Mouse (Mus musculus) heart, postnatal 0 days (tissue): ENCODE measurements around the gene Pdk4. TPM values are rescaled to one million over a fixed set of nuclear protein-coding genes. Genes with fewer than 3 reads are reported as not detected.

Experiments
- ATAC-seq: fragments of 200-750 bp; cut with Nextera tagmentation; 2 replicates; pipeline ENCODE4 v1.8.0; 2017; ENCODE audit warnings: low read depth, moderate number of reproducible peaks, moderate library complexity; ENCODE audit not compliant: insufficient read depth
- DNase-seq: peaks from one replicate; pipeline ENCODE4 v3.0.0-alpha.2; 2016; ENCODE audit warnings: low spot score
- H3K27ac ChIP-seq: fragments of 300-500 bp; sonication (generic); 2 replicates; pipeline ENCODE4 v1.5.1; 2014; ENCODE audit warnings: low read depth, mild to moderate bottlenecking
- H3K27me3 ChIP-seq: fragments of 300-500 bp; sonication (generic); 2 replicates; pipeline ENCODE4 v1.6.1; 2014; ENCODE audit warnings: low read length, mixed read lengths; ENCODE audit not compliant: control insufficient read depth, insufficient read depth
- H3K36me3 ChIP-seq: fragments of 300-500 bp; sonication (generic); replicated peaks from 2 replicates; pipeline ENCODE4 v1.6.1; 2014; ENCODE audit warnings: low read length, mixed read lengths; ENCODE audit not compliant: control insufficient read depth, insufficient read depth
- H3K4me1 ChIP-seq: fragments of 300-500 bp; sonication (generic); 2 replicates; pipeline ENCODE4 v1.6.1; 2014; ENCODE audit warnings: antibody characterized with exemption; ENCODE audit not compliant: control insufficient read depth, insufficient read depth
- H3K4me2 ChIP-seq: fragments of 300-500 bp; sonication (generic); 2 replicates; pipeline ENCODE4 v1.6.1; 2014; ENCODE audit warnings: low read depth, mild to moderate bottlenecking, low read length, moderate library complexity
- H3K4me3 ChIP-seq: fragments of 300-500 bp; sonication (generic); 2 replicates; pipeline ENCODE4 v1.5.1; 2014; ENCODE audit warnings: low read depth, low read length
- H3K9ac ChIP-seq: fragments of 300-500 bp; sonication (generic); replicated peaks from 2 replicates; pipeline ENCODE4 v1.6.1; 2014; ENCODE audit warnings: low read depth, low read length, mixed read lengths
- H3K9me3 ChIP-seq: fragments of 300-500 bp; sonication (generic); replicated peaks from 2 replicates; pipeline ENCODE4 v1.6.1; 2016; ENCODE audit warnings: low read length; ENCODE audit not compliant: control insufficient read depth
- CTCF ChIP-seq: IDR thresholded peaks from 2 replicates; pipeline ENCODE4 v1.5.1; 2016; ENCODE audit warnings: antibody characterized with exemption, control low read depth, low read depth
- EP300 ChIP-seq: IDR thresholded peaks from 2 replicates; pipeline ENCODE4 v1.6.1; 2016; ENCODE audit warnings: antibody characterized with exemption, low read depth
- WGBS: fragments of 180-500 bp; shearing (Covaris S2); extraction: QIAGEN DNeasy Blood & Tissue Kit; methylation state at CpG from one replicate; pipeline ENCODE4 v1.1.7; 2014; 5-methylcytosine and 5-hydroxymethylcytosine counted together
- polyA plus RNA-seq: library from polyadenylated mRNA; unstranded; fragments of >200 nt; fragmentation: Nextera tagmentation; extraction: Ambion mirVana; gene quantifications from 2 replicates; pipeline ENCODE4 v1.2.1, GENCODE M21; 2015
- total RNA-seq: library from RNA; depleted of rRNA; stranded (reverse); fragments of >200 nt; gene quantifications from 2 replicates; pipeline ENCODE4 v1.2.3, GENCODE M21; 2014; ENCODE audit warnings: low replicate concordance

Gene Pdk4
- total and polyA plus RNA-seq, 2 experiments from 2014 or later, result 71.1 to 75.5 TPM

GRCm38 (mm10) chr6:5496854-5497235, 736 bp upstream of the Pdk4 start:
- Histone ChIP-seq H3K27ac (peak overlapping the region; percentile 98), H3K36me3 (peaks cover 22% of the 10 kb centered on the region), H3K4me3 (peak overlapping the region; percentile 75), H3K4me2 (peak overlapping the region; percentile 64), H3K27me3 (no peaks in the 10 kb centered on the region), H3K9me3 (no peaks in the 10 kb centered on the region), H3K4me1 (peaks cover 5% of the 10 kb centered on the region), H3K9ac (peak overlapping the region; percentile 45)
- 46% methylated on average over 3 of the region's 3 CpGs for WGBS
- ATAC-seq (no peak), DNase-seq (no peak)
- no peak for TF ChIP-seq EP300
- TF ChIP-seq CTCF, result no peak

GRCm38 (mm10) chr6:5485028-5485427, 11.1 kb downstream of the Pdk4 start:
- Histone ChIP-seq H3K36me3 (peaks cover 69% of the 10 kb centered on the region), H3K4me3 (no peak overlapping the region), H3K27me3 (no peaks in the 10 kb centered on the region), H3K27ac (no peak overlapping the region), H3K9me3 (no peaks in the 10 kb centered on the region), H3K4me2 (no peak overlapping the region), H3K4me1 (no peaks in the 10 kb centered on the region), H3K9ac (no peak overlapping the region)
- 88% methylated on average over 7 of the region's 7 CpGs for WGBS
- TF ChIP-seq EP300 (no peak), CTCF (no peak)
- DNase-seq (no peak), ATAC-seq (no peak)

- WGBS, result 80% methylated on average over 3 of the region's 3 CpGs
- ATAC-seq (no peak; the same call in 1 of the 2 replicates), DNase-seq (no peak)
- no peak overlapping the region for H3K27ac ChIP-seq
- no peak for TF ChIP-seq CTCF
- no peak overlapping the region for H3K4me2 ChIP-seq
- no peak overlapping the region for H3K4me3 ChIP-seq
- H3K4me1 ChIP-seq, result no peaks in the 10 kb centered on the region
- H3K9ac ChIP-seq, result no peak overlapping the region
- H3K36me3 ChIP-seq, result peaks cover 52% of the 10 kb centered on the region
- no peaks in the 10 kb centered on the region for H3K9me3 ChIP-seq
- no peaks in the 10 kb centered on the region for H3K27me3 ChIP-seq
Measured at GRCm38 (mm10) chr6:5482270-5482783, 13.8 kb downstream of the Pdk4 start.

GRCm38 (mm10) chr6:5481066-5481465, 15.0 kb downstream of the Pdk4 start:
- WGBS, result 97% methylated on average over 2 of the region's 2 CpGs
- Histone ChIP-seq H3K4me2 (no peak overlapping the region), H3K4me3 (no peak overlapping the region), H3K27me3 (no peaks in the 10 kb centered on the region), H3K4me1 (no peaks in the 10 kb centered on the region), H3K36me3 (peaks cover 40% of the 10 kb centered on the region), H3K27ac (no peak overlapping the region), H3K9ac (no peak overlapping the region), H3K9me3 (no peaks in the 10 kb centered on the region)
- DNase-seq (no peak), ATAC-seq (no peak)
- no peak for TF ChIP-seq CTCF
- TF ChIP-seq EP300, result no peak

GRCm38 (mm10) chr6:5474021-5474420, 22.1 kb downstream of the Pdk4 start:
- H3K27ac ChIP-seq, result no peak overlapping the region
- H3K9me3 ChIP-seq, result no peaks in the 10 kb centered on the region
- no peak overlapping the region for H3K4me2 ChIP-seq
- no peaks in the 10 kb centered on the region for H3K4me1 ChIP-seq
- H3K36me3 ChIP-seq, result no peaks in the 10 kb centered on the region
- H3K4me3 ChIP-seq, result no peak overlapping the region
- no peaks in the 10 kb centered on the region for H3K27me3 ChIP-seq
- 49% methylated on average over 1 of the region's 1 CpGs for WGBS
- TF ChIP-seq EP300 (no peak), CTCF (no peak)
- DNase-seq (no peak), ATAC-seq (no peak)
- no peak overlapping the region for H3K9ac ChIP-seq

GRCm38 (mm10) chr6:5472692-5473091, 23.4 kb downstream of the Pdk4 start:
- no peaks in the 10 kb centered on the region for H3K27me3 ChIP-seq
- 90% methylated on average over 2 of the region's 2 CpGs for WGBS

More at GRCm38 (mm10) chr6:5472692-5473091, 23.4 kb downstream of the Pdk4 start:
- no peaks in the 10 kb centered on the region for H3K4me1 ChIP-seq
- no peaks in the 10 kb centered on the region for H3K36me3 ChIP-seq
- no peaks in the 10 kb centered on the region for H3K9me3 ChIP-seq
- H3K9ac ChIP-seq, result no peak overlapping the region
- no peak overlapping the region for H3K27ac ChIP-seq
- DNase-seq (no peak), ATAC-seq (no peak)
- no peak for TF ChIP-seq EP300
- TF ChIP-seq CTCF, result no peak
- no peak overlapping the region for H3K4me2 ChIP-seq
- no peak overlapping the region for H3K4me3 ChIP-seq
